Mouse (Mus musculus) ES-Bruce4 (cell line): Measurements from ENCODE around the gene Iffo2. TPM values are rescaled to one million over a fixed set of nuclear protein-coding genes. Genes with fewer than 3 reads are reported as not detected.
A peak's percentile ranks its signal among the peaks of the same experiment; 100 is the strongest.

Experiments
- H3K27ac ChIP-seq: 2 replicates; pipeline ENCODE4 v1.5.1; 2012; ENCODE audit warnings: low read length, inconsistent platforms; ENCODE audit not compliant: insufficient read depth
- H3K27me3 ChIP-seq: 2 replicates; pipeline ENCODE4 v1.6.1; 2012; ENCODE audit warnings: mild to moderate bottlenecking, low read length, inconsistent platforms; ENCODE audit not compliant: control insufficient read depth, poor library complexity, insufficient read depth, severe bottlenecking
- H3K36me3 ChIP-seq: 2 replicates; pipeline ENCODE4 v1.6.1; 2012; ENCODE audit warnings: inconsistent platforms, mild to moderate bottlenecking, low read length, moderate library complexity; ENCODE audit not compliant: control insufficient read depth, poor library complexity, insufficient read depth, severe bottlenecking
- H3K4me1 ChIP-seq: one replicate; pipeline ENCODE4 v1.8.1; 2011; ENCODE audit warnings: low read length; ENCODE audit not compliant: control insufficient read depth, insufficient read depth
- H3K4me3 ChIP-seq: 2 replicates; pipeline ENCODE4 v1.5.1; 2011; ENCODE audit warnings: low read depth, mild to moderate bottlenecking, low read length
- H3K9ac ChIP-seq: 2 replicates; pipeline ENCODE4 v1.6.1; 2012; ENCODE audit warnings: low read depth, mild to moderate bottlenecking, inconsistent platforms; ENCODE audit not compliant: poor library complexity, severe bottlenecking
- H3K9me3 ChIP-seq: replicated peaks from 2 replicates; pipeline ENCODE4 v1.6.1; 2012; ENCODE audit warnings: mild to moderate bottlenecking, low read length, inconsistent platforms; ENCODE audit not compliant: control insufficient read depth, poor library complexity, insufficient read depth, severe bottlenecking
- CTCF ChIP-seq: IDR thresholded peaks from one replicate; pipeline ENCODE4 v1.8.1; 2011; ENCODE audit warnings: low read depth, low read length
- EP300 ChIP-seq: IDR thresholded peaks from 2 replicates; pipeline ENCODE4 v1.6.1; 2011; ENCODE audit warnings: low read depth, low read length; ENCODE audit not compliant: insufficient read depth
- POLR2A ChIP-seq: IDR thresholded peaks from one replicate; pipeline ENCODE4 v1.8.1; 2011; ENCODE audit warnings: low read length; ENCODE audit not compliant: insufficient read depth
- polyA plus RNA-seq: library from polyadenylated mRNA; stranded (reverse); fragments of >200 nt; gene quantifications from 2 replicates; pipeline ENCODE4 v1.2.4, GENCODE M21; 2011; ENCODE audit warnings: low read depth; ENCODE audit not compliant: missing spikeins, insufficient read depth, insufficient read length

The Iffo2 gene
- polyA plus RNA-seq, 1 experiment, result 20.5 TPM

GRCm38 (mm10) chr4:139592895-139593294, 62.5 kb downstream of the Iffo2 start:
- no peaks in the 10 kb centered on the region for H3K9me3 ChIP-seq
- no peak overlapping the region for H3K4me3 ChIP-seq
- H3K27ac ChIP-seq, result peak overlapping the region; percentile 23
- H3K9ac ChIP-seq, result no peak overlapping the region
- no peak for TF ChIP-seq POLR2A
- no peak for TF ChIP-seq EP300
- TF ChIP-seq CTCF, result no peak
- peaks cover 33% of the 10 kb centered on the region for H3K4me1 ChIP-seq
- no peaks in the 10 kb centered on the region for H3K27me3 ChIP-seq
- no peaks in the 10 kb centered on the region for H3K36me3 ChIP-seq

GRCm38 (mm10) chr4:139593383-139593782, 63.0 kb downstream of the Iffo2 start:
- peaks cover 33% of the 10 kb centered on the region for H3K4me1 ChIP-seq
- peak overlapping the region; percentile 23; the same call in 1 of the 2 replicates for H3K27ac ChIP-seq
- H3K27me3 ChIP-seq, result no peaks in the 10 kb centered on the region
- H3K9me3 ChIP-seq, result no peaks in the 10 kb centered on the region
- TF ChIP-seq POLR2A (no peak), EP300 (no peak), CTCF (no peak)
- H3K36me3 ChIP-seq, result no peaks in the 10 kb centered on the region
- no peak overlapping the region for H3K4me3 ChIP-seq
- no peak overlapping the region for H3K9ac ChIP-seq

- Histone ChIP-seq H3K4me3 (no peak overlapping the region), H3K27me3 (no peaks in the 10 kb centered on the region), H3K36me3 (no peaks in the 10 kb centered on the region), H3K9ac (no peak overlapping the region), H3K9me3 (no peaks in the 10 kb centered on the region), H3K27ac (peak overlapping the region; percentile 68), H3K4me1 (peaks cover 33% of the 10 kb centered on the region)
- TF ChIP-seq POLR2A, result no peak
- TF ChIP-seq EP300, result peak; percentile 74; the same call in 1 of the 2 replicates
- TF ChIP-seq CTCF, result no peak
Measured at GRCm38 (mm10) chr4:139594062-139594461, 63.7 kb downstream of the Iffo2 start.

- no peaks in the 10 kb centered on the region for H3K27me3 ChIP-seq
- peak overlapping the region; percentile 20; the same call in 1 of the 2 replicates for H3K4me3 ChIP-seq
- H3K27ac ChIP-seq, result peak overlapping the region; percentile 88
- H3K4me1 ChIP-seq, result peaks cover 27% of the 10 kb centered on the region
- H3K36me3 ChIP-seq, result no peaks in the 10 kb centered on the region
- no peaks in the 10 kb centered on the region for H3K9me3 ChIP-seq
- TF ChIP-seq CTCF (no peak), EP300 (no peak), POLR2A (no peak)
- peak overlapping the region; percentile 50; the same call in 1 of the 2 replicates for H3K9ac ChIP-seq
Measured at GRCm38 (mm10) chr4:139596715-139597114, 66.4 kb downstream of the Iffo2 start.

GRCm38 (mm10) chr4:139597286-139598284, 67.2 kb downstream of the Iffo2 start:
- peak overlapping the region; percentile 88 for H3K27ac ChIP-seq
- H3K4me3 ChIP-seq, result peak overlapping the region; percentile 42
- H3K9me3 ChIP-seq, result no peaks in the 10 kb centered on the region
- H3K4me1 ChIP-seq, result peaks cover 30% of the 10 kb centered on the region
- peak overlapping the region; percentile 50 for H3K9ac ChIP-seq
- no peaks in the 10 kb centered on the region for H3K27me3 ChIP-seq
- no peaks in the 10 kb centered on the region for H3K36me3 ChIP-seq
- no peak for TF ChIP-seq POLR2A
- TF ChIP-seq EP300, result peak; percentile 80
- no peak for TF ChIP-seq CTCF

GRCm38 (mm10) chr4:139598356-139598755, 68.0 kb downstream of the Iffo2 start:
- H3K27me3 ChIP-seq, result no peaks in the 10 kb centered on the region
- no peaks in the 10 kb centered on the region for H3K9me3 ChIP-seq
- peak overlapping the region; percentile 42 for H3K4me3 ChIP-seq
- H3K9ac ChIP-seq, result peak overlapping the region; percentile 50
- no peaks in the 10 kb centered on the region for H3K36me3 ChIP-seq
- TF ChIP-seq EP300 (no peak), POLR2A (no peak)
- H3K27ac ChIP-seq, result peak overlapping the region; percentile 88
- peaks cover 25% of the 10 kb centered on the region for H3K4me1 ChIP-seq
